Mouse (Mus musculus) limb, embryonic 15.5 days (tissue): ENCODE results near the gene Clstn2. TPM values are rescaled to one million over a fixed set of nuclear protein-coding genes. Genes with fewer than 3 reads are reported as not detected.

ENCODE experiments used
- ATAC-seq: fragments of 200-750 bp; cut with Nextera tagmentation; 2 replicates; pipeline ENCODE4 v1.8.0; 2017; ENCODE audit warnings: low read depth, moderate TSS enrichment; ENCODE audit not compliant: insufficient number of reproducible peaks, low FRiP score, low TSS enrichment
- H3K27ac ChIP-seq: fragments of 300-500 bp; sonication (generic); 2 replicates; pipeline ENCODE4 v1.5.1; 2015; ENCODE audit warnings: moderate library complexity, mild to moderate bottlenecking, inconsistent platforms
- H3K27me3 ChIP-seq: fragments of 300-500 bp; sonication (generic); 2 replicates; pipeline ENCODE4 v1.6.1; 2015; ENCODE audit warnings: inconsistent platforms
- H3K36me3 ChIP-seq: fragments of 300-500 bp; sonication (generic); 2 replicates; pipeline ENCODE4 v1.6.1; 2015; ENCODE audit warnings: inconsistent platforms
- H3K4me1 ChIP-seq: fragments of 300-500 bp; sonication (generic); 2 replicates; pipeline ENCODE4 v1.6.1; 2015; ENCODE audit warnings: inconsistent platforms
- H3K4me2 ChIP-seq: fragments of 300-500 bp; sonication (generic); 2 replicates; pipeline ENCODE4 v1.6.1; 2015; ENCODE audit warnings: mild to moderate bottlenecking, inconsistent platforms
- H3K4me3 ChIP-seq: fragments of 300-500 bp; sonication (generic); 2 replicates; pipeline ENCODE4 v1.5.1; 2015; ENCODE audit warnings: mild to moderate bottlenecking, inconsistent platforms
- H3K9ac ChIP-seq: fragments of 300-500 bp; sonication (generic); 2 replicates; pipeline ENCODE4 v1.6.1; 2015; ENCODE audit warnings: inconsistent platforms
- H3K9me3 ChIP-seq: fragments of 300-500 bp; sonication (generic); 2 replicates; pipeline ENCODE4 v1.6.1; 2016; ENCODE audit warnings: inconsistent platforms
- WGBS: fragments of 180-500 bp; shearing (Covaris S2); methylation state at CpG from one replicate; pipeline ENCODE4 v1.1.7; 2015; 5-methylcytosine and 5-hydroxymethylcytosine counted together
- polyA plus RNA-seq: library from polyadenylated mRNA; unstranded; fragments of >200 nt; fragmentation: Nextera tagmentation; extraction: Ambion mirVana; gene quantifications from 2 replicates; pipeline ENCODE4 v1.2.1, GENCODE M21; 2015

The Clstn2 gene
- polyA plus RNA-seq, 1 experiment from 2014 or later: 1.9 TPM

- Histone ChIP-seq H3K27ac (no peak overlapping the region), H3K4me2 (no peak overlapping the region), H3K36me3 (no peaks in the 10 kb centered on the region), H3K4me1 (no peaks in the 10 kb centered on the region), H3K9me3 (no peaks in the 10 kb centered on the region), H3K27me3 (no peaks in the 10 kb centered on the region), H3K4me3 (no peak overlapping the region), H3K9ac (no peak overlapping the region)
- 78% methylated on average over 3 of the region's 3 CpGs for WGBS
- ATAC-seq: no peak
Observed at GRCm38 (mm10) chr9:97648409-97648808, 384.6 kb downstream of the Clstn2 start.

GRCm38 (mm10) chr9:97645746-97646145, 387.2 kb downstream of the Clstn2 start:
- WGBS: 87% methylated on average over 3 of the region's 3 CpGs

DNA sequence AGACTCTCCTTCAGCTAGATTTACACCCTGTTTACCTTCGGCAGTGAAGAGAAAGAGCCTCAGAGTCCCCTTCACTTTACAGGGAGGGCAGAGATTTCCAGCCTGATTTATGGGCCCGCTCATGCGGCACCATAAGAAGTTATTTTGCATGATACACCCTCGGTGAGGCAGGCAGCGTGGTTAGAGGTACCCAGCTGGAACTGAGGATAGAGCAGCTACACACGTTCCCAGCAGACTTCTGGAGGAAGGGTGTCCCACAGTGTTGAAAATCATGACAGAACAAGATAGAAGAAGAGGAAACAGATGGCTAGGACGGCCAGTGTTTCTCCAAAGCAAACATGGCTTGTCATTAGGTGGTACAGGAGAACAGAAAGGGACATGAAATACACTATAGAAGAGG, 390.6 kb downstream of the Clstn2 start:
- WGBS: 55% methylated on average over 7 of the region's 7 CpGs
- ATAC-seq: no peak
- no peak overlapping the region for H3K27ac ChIP-seq

More at GRCm38 (mm10) chr9:97645746-97646145, 387.2 kb downstream of the Clstn2 start:
- Histone ChIP-seq H3K4me1 (no peaks in the 10 kb centered on the region), H3K27ac (no peak overlapping the region), H3K4me3 (no peak overlapping the region), H3K36me3 (no peaks in the 10 kb centered on the region), H3K9me3 (no peaks in the 10 kb centered on the region), H3K27me3 (no peaks in the 10 kb centered on the region), H3K9ac (no peak overlapping the region), H3K4me2 (no peak overlapping the region)
- ATAC-seq: no peak

DNA sequence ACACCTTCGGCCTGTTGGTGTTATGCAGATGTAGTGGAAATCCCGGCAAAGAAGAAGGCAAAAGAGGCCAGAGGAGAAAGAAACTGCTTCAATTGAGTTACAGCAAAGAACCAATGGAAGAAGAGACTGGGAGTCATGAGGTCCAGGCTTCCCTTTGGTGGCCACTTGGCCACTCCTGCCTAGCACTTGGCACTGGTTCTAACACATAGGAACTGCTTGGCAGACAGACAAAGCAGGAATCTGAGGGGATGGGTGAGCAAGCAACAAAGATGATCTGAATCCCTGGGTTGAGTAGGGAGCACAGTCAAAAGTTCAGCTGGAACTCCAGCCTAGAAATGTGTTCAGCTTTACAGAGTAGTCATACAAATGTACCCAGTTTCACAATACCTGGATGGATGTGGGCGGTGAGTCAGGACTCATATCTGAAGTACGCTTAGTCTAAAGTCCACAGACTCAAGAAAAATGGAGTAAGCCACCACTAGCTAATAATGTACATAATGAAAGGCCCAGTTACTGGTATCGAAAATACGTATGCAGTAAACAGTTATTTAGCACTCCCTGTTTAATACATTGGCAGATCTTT, 392.9 kb downstream of the Clstn2 start:
- Histone ChIP-seq H3K9me3 (no peaks in the 10 kb centered on the region), H3K36me3 (no peaks in the 10 kb centered on the region), H3K9ac (no peak overlapping the region), H3K4me3 (no peak overlapping the region), H3K4me2 (no peak overlapping the region), H3K27ac (no peak overlapping the region), H3K27me3 (no peaks in the 10 kb centered on the region), H3K4me1 (no peaks in the 10 kb centered on the region)
- no peak for ATAC-seq
- 87% methylated on average over 6 of the region's 6 CpGs for WGBS

More for the DNA sequence above, 390.6 kb downstream of the Clstn2 start:
- no peak overlapping the region for H3K9ac ChIP-seq
- H3K36me3 ChIP-seq: no peaks in the 10 kb centered on the region
- no peaks in the 10 kb centered on the region for H3K4me1 ChIP-seq
- H3K27me3 ChIP-seq: no peaks in the 10 kb centered on the region
- H3K4me3 ChIP-seq: no peak overlapping the region
- H3K4me2 ChIP-seq: no peak overlapping the region
- H3K9me3 ChIP-seq: no peaks in the 10 kb centered on the region

DNA sequence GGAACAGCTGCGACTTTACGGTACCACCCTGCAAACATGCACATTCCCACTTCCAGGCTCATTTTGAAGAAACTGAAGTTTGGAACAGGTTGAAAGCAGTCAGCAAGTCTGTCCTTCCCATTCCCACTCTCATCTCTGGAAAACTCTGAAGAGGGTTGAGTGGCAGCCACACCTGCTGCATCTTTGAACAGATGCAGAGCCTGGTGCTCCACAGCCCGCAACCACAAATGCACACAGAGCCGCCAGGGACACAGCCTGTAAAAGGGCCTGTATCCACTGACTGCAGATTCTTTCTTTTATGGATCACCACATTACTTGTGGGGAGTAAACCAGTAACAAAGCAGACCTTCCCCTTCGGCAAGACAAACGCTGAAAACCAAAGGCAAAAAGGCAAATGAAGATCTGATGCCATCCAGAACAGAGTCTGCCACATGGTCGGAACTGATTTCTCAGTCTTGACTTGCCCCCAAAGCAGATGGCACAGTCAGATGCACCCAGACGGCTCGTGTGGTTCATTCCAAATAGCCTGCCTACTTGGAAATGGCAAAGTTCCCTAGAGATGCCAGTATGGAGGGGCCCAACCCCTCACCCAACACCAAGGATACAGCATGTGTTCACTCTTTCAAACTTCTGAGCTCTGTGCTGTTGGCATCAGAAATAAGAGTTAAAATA, 394.2 kb downstream of the Clstn2 start:
- Histone ChIP-seq H3K9ac (no peak overlapping the region), H3K27ac (no peak overlapping the region), H3K4me3 (no peak overlapping the region), H3K4me1 (no peaks in the 10 kb centered on the region), H3K27me3 (no peaks in the 10 kb centered on the region), H3K4me2 (no peak overlapping the region), H3K36me3 (no peaks in the 10 kb centered on the region), H3K9me3 (no peaks in the 10 kb centered on the region)
- WGBS: 64% methylated on average over 9 of the region's 9 CpGs
- no peak for ATAC-seq

DNA sequence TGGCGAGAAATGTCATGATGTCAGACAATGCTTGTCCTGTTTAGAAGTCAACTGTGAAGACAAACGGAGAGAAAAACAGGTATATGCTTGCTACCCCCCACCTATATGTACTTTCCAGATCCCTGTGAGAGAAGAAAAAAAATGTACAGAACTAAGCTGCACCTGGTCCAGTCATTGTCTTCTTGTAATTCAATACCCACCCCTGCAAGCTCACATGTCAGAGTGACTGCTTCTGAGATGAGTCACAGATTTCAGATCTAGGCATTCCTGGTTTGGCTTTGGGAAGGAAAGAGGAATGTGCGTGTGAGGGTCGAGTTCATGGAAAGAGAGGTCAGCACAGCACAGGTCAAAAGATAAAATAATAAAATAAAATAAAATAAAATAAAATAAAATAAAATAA, 397.6 kb downstream of the Clstn2 start:
- no peak overlapping the region for H3K27ac ChIP-seq
- ATAC-seq: no peak
- H3K27me3 ChIP-seq: no peaks in the 10 kb centered on the region
- H3K4me2 ChIP-seq: no peak overlapping the region
- H3K4me1 ChIP-seq: no peaks in the 10 kb centered on the region
- H3K4me3 ChIP-seq: no peak overlapping the region
- WGBS: 70% methylated on average over 4 of the region's 4 CpGs
- no peaks in the 10 kb centered on the region for H3K36me3 ChIP-seq
- H3K9ac ChIP-seq: no peak overlapping the region
- no peaks in the 10 kb centered on the region for H3K9me3 ChIP-seq

- Histone ChIP-seq H3K9me3 (no peaks in the 10 kb centered on the region), H3K36me3 (no peaks in the 10 kb centered on the region), H3K27ac (no peak overlapping the region), H3K9ac (no peak overlapping the region), H3K27me3 (no peaks in the 10 kb centered on the region), H3K4me3 (no peak overlapping the region), H3K4me1 (no peaks in the 10 kb centered on the region), H3K4me2 (no peak overlapping the region)
- ATAC-seq: no peak
- 76% methylated on average over 3 of the region's 3 CpGs for WGBS
Observed at GRCm38 (mm10) chr9:97634831-97635230, 398.1 kb downstream of the Clstn2 start.

GRCm38 (mm10) chr9:97629180-97629579, 403.8 kb downstream of the Clstn2 start:
- H3K4me3 ChIP-seq: no peak overlapping the region
- no peaks in the 10 kb centered on the region for H3K36me3 ChIP-seq
- H3K27ac ChIP-seq: no peak overlapping the region
- H3K4me2 ChIP-seq: no peak overlapping the region
- WGBS: 46% methylated on average over 3 of the region's 3 CpGs
- no peak overlapping the region for H3K9ac ChIP-seq
- no peaks in the 10 kb centered on the region for H3K4me1 ChIP-seq
- H3K9me3 ChIP-seq: no peaks in the 10 kb centered on the region
- no peak for ATAC-seq
- no peaks in the 10 kb centered on the region for H3K27me3 ChIP-seq

DNA sequence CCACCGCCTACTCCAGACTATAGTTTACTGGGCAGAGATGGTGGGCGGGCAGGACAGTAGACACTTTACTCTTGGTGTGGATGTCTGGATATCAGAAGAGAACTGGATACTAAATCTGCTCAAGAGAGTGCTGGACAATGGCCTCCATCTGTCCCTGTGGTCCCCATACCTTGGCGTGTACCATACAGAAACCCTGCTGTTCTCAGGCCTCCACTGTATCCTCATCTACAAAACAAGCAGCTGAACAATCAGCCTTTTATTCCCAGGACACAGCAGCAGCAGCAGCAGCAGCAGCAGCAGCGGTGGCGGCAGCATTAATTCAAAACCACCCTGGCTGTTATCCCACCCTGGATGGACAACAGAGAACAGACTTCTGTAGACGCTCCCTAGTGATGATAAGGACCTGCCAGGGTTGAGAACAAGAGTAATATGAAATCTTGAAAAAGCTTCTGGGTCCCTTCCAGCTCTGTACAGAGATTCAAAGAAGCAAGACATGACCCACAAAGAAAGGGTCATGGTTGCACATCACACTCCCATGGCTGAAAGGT, 404.5 kb downstream of the Clstn2 start:
- no peaks in the 10 kb centered on the region for H3K27me3 ChIP-seq
- 71% methylated on average over 6 of the region's 6 CpGs for WGBS
- H3K4me2 ChIP-seq: no peak overlapping the region
- no peak for ATAC-seq
- no peak overlapping the region for H3K9ac ChIP-seq
- H3K36me3 ChIP-seq: no peaks in the 10 kb centered on the region
- no peaks in the 10 kb centered on the region for H3K4me1 ChIP-seq
- no peak overlapping the region for H3K4me3 ChIP-seq
- no peak overlapping the region for H3K27ac ChIP-seq
- H3K9me3 ChIP-seq: no peaks in the 10 kb centered on the region

DNA sequence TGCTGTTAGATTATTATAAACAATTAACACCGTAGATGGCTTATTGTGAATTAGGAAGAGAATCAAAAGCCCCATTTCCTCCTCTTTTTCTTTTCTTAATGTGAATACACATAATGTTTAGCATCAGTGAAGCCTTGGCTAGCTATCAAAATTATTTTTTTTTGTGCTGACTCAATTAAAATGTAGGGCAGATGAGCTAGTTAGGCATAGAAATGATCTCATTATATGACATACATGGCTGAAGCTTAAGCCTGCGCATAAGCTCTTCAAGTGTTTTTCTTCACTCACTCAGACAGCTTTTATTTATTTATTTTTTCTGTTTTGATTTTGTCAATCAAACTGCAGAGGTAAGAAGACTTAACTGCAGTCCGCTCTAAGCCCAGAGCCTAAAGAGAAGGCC, 405.1 kb downstream of the Clstn2 start:
- H3K27ac ChIP-seq: no peak overlapping the region
- H3K36me3 ChIP-seq: no peaks in the 10 kb centered on the region
- H3K9me3 ChIP-seq: no peaks in the 10 kb centered on the region
- H3K4me2 ChIP-seq: no peak overlapping the region
- no peak overlapping the region for H3K9ac ChIP-seq
- H3K4me3 ChIP-seq: no peak overlapping the region
- WGBS: 94% methylated on average over 3 of the region's 3 CpGs
- H3K4me1 ChIP-seq: no peaks in the 10 kb centered on the region
- ATAC-seq: no peak
- no peaks in the 10 kb centered on the region for H3K27me3 ChIP-seq

GRCm38 (mm10) chr9:97610566-97610965, 422.4 kb downstream of the Clstn2 start:
- H3K9ac ChIP-seq: no peak overlapping the region
- WGBS: 65% methylated on average over 7 of the region's 7 CpGs
- no peaks in the 10 kb centered on the region for H3K36me3 ChIP-seq
- no peak overlapping the region for H3K4me2 ChIP-seq
- H3K4me1 ChIP-seq: no peaks in the 10 kb centered on the region
- ATAC-seq: no peak
- no peaks in the 10 kb centered on the region for H3K27me3 ChIP-seq
- H3K4me3 ChIP-seq: no peak overlapping the region
- H3K27ac ChIP-seq: no peak overlapping the region
- H3K9me3 ChIP-seq: no peaks in the 10 kb centered on the region

GRCm38 (mm10) chr9:97603729-97604128, 429.3 kb downstream of the Clstn2 start:
- Histone ChIP-seq H3K36me3 (no peaks in the 10 kb centered on the region), H3K27me3 (no peaks in the 10 kb centered on the region), H3K4me3 (no peak overlapping the region), H3K9me3 (no peaks in the 10 kb centered on the region), H3K9ac (no peak overlapping the region), H3K4me2 (no peak overlapping the region), H3K27ac (no peak overlapping the region), H3K4me1 (peaks cover 10% of the 10 kb centered on the region)
- WGBS: 73% methylated on average over 8 of the region's 8 CpGs
- ATAC-seq: no peak
